Mouse (Mus musculus) gastrocnemius, adult 2 months (tissue): ENCODE measurements around the gene Arr3. TPM values are rescaled to one million over a fixed set of nuclear protein-coding genes. Genes with fewer than 3 reads are reported as not detected.

Experiments used
- DNase-seq: peaks from one replicate; pipeline ENCODE4 v3.0.0; 2022
- H3K27ac ChIP-seq: fragments of 200-600 bp; 2 replicates; pipeline ENCODE4 v1.8.1; 2022; ENCODE audit warnings: mild to moderate bottlenecking
- H3K4me3 ChIP-seq: fragments of 200-600 bp; 2 replicates; pipeline ENCODE4 v1.8.1; 2022; ENCODE audit warnings: mild to moderate bottlenecking, moderate library complexity
- CTCF ChIP-seq: fragments of 200-600 bp; IDR thresholded peaks from 2 replicates; pipeline ENCODE4 v1.8.1; 2022; ENCODE audit warnings: antibody characterized with exemption, mild to moderate bottlenecking, moderate library complexity
- intact Hi-C: fragments of 180-260 bp; cut with DNase I; formaldehyde crosslinking; loops from one replicate; pipeline ENCODE4 v1.15.1; 2025
- total RNA-seq, 2 experiments: library from RNA; stranded (reverse); gene quantifications; 2 replicates each; pipeline ENCODE4 v1.2.3; 2021

The Arr3 gene
- total RNA-seq, 2 experiments from 2014 or later = not detected

DNA sequence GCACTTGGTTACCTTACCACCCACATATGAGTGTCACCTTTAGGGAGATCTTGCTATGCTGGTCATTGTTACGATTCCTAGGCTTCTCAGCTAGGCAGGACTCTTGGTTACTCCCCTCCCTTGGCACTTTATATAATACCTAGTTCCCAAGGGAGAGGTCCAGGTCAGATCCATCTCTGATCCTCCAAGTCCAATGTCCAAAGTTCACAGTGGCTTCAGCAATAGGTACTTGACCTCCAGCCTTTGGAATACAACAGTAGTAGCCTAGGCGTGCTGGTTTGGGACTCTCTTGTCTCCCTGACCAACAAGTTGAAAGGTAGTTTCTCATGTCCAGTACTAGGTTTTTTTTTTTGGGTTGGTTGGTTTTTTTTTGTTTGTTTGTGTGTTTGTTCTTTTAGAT, 23.8 kb downstream of the Arr3 start:
- no peak for TF ChIP-seq CTCF
- Histone ChIP-seq H3K27ac (no peak overlapping the region), H3K4me3 (no peak overlapping the region)
- intact Hi-C loops = loop anchor here (10.0 kb wide), 1 partner anchor 106 kb away; no protein-coding TSS in a partner anchor
- no peak for DNase-seq

DNA sequence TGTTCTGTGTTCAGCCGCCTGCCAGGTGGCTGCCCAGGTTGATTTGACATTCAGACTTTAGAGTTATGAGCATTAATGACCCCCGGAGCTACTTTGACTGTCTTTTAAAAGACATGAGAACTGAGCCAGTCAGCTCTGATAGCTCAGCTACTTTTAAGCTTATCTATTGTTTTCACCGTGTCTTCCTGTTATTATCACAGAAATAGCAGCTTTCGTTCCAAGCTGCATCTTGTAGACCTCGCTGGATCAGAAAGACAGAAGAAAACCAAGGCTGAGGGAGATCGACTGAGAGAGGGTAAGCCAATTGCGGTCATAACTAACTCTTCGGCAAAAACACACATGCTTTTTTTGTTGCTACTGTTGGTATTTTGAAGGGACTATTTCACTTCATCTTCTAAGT, 33.2 kb downstream of the Arr3 start:
- DNase-seq = no peak
- H3K4me3 ChIP-seq = no peak overlapping the region
- H3K27ac ChIP-seq = no peak overlapping the region
- intact Hi-C loops = no loop called here
- no peak for TF ChIP-seq CTCF

DNA sequence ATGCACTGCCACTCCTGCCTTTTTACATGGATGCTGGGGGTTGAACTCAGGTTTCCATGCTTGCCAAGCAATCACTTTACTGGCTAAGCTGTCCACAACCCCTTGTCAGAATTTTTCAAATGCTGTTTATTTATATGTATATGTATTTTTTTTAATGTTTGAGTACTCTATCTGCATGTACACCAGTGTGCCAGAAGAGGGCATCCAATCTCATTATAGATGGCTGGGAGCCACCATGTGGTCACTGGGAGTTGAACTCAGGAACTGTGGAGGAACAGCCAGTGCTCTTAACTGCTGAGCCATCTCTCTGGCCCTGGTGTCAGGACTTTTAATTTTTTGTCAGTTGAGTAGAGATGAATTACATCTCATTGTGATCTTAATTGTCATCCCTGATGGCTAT, 47.6 kb downstream of the Arr3 start:
- Histone ChIP-seq H3K4me3 (no peak overlapping the region), H3K27ac (no peak overlapping the region)
- DNase-seq = no peak
- intact Hi-C loops = no loop called here
- TF ChIP-seq CTCF = no peak

DNA sequence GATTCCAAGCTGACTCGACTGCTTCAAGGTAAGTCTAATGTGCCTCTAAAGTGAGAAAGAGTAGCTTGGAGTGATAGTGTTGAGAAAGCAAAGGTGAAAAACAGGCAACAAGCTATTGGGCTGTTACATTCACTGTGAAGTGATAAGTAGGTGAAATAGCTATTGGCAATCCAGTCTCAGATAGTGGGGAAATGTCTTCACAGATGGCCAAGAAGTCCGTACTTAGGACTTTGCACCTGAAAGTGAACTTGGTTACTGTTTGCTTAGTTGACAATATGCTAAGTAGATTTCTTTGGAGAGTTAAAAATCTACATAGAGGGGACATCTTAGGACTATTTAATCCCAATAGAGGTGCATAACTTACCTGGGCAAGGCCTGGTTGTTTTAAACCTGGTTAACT, 59.5 kb downstream of the Arr3 start:
- H3K4me3 ChIP-seq = no peak overlapping the region
- H3K27ac ChIP-seq = no peak overlapping the region
- TF ChIP-seq CTCF = no peak
- intact Hi-C loops = no loop called here
- DNase-seq = no peak

Other genes starting within 250 kb of the Arr3 start
- not detected for gene Otud6a, start 176.5 kb upstream of the Arr3 start, total RNA-seq
- not detected for gene Awat2, start 162.8 kb upstream of the Arr3 start, total RNA-seq
- 10 to 100 TPM; 35.2 to 39.9 TPM for gene Igbp1, start 111.2 kb upstream of the Arr3 start, total RNA-seq
- under 1 TPM; 0.28 to 0.46 TPM for gene Dgat2l6, start 80.7 kb upstream of the Arr3 start, total RNA-seq
- not detected for gene Awat1, start 33.2 kb upstream of the Arr3 start, total RNA-seq
- under 1 TPM in 1 of 2 experiments, not detected in 1; 0.06 TPM for gene P2ry4, start 10.6 kb upstream of the Arr3 start, total RNA-seq
- under 1 TPM; 0.15 to 0.22 TPM for gene Kif4, start 20.2 kb downstream of the Arr3 start, total RNA-seq
- 10 to 100 TPM; 10.6 to 14.5 TPM for gene Pdzd11, start 21.1 kb downstream of the Arr3 start, total RNA-seq
- not detected for gene Gdpd2, start 124.4 kb downstream of the Arr3 start, total RNA-seq
- 1 to 10 TPM; 1.7 to 2.0 TPM for gene Dlg3, start 162.2 kb downstream of the Arr3 start, total RNA-seq